Mouse (Mus musculus) limb, embryonic 13.5 days (tissue): ENCODE measurements around the gene Gprc6a. TPM values are rescaled to one million over a fixed set of nuclear protein-coding genes. Genes with fewer than 3 reads are reported as not detected.

ENCODE experiments used
- ATAC-seq: fragments of 200-750 bp; cut with Nextera tagmentation; 2 replicates; pipeline ENCODE4 v1.8.0; 2017; ENCODE audit warnings: low read depth, moderate number of reproducible peaks, moderate TSS enrichment; ENCODE audit not compliant: low FRiP score
- H3K27ac ChIP-seq: fragments of 300-500 bp; sonication (generic); 2 replicates; pipeline ENCODE4 v1.5.1; 2015; ENCODE audit warnings: inconsistent platforms, mild to moderate bottlenecking, moderate library complexity
- H3K27me3 ChIP-seq: fragments of 300-500 bp; sonication (generic); 2 replicates; pipeline ENCODE4 v1.6.1; 2015; ENCODE audit warnings: mild to moderate bottlenecking, inconsistent platforms
- H3K36me3 ChIP-seq: fragments of 300-500 bp; sonication (generic); 2 replicates; pipeline ENCODE4 v1.6.1; 2015; ENCODE audit warnings: inconsistent platforms, mild to moderate bottlenecking, moderate library complexity
- H3K4me1 ChIP-seq: fragments of 300-500 bp; sonication (generic); 2 replicates; pipeline ENCODE4 v1.6.1; 2015; ENCODE audit warnings: inconsistent platforms
- H3K4me2 ChIP-seq: fragments of 300-500 bp; sonication (generic); replicated peaks from 2 replicates; pipeline ENCODE4 v1.6.1; 2015; ENCODE audit warnings: inconsistent platforms, mild to moderate bottlenecking, moderate library complexity
- H3K4me3 ChIP-seq: fragments of 300-500 bp; sonication (generic); 2 replicates; pipeline ENCODE4 v1.5.1; 2015; ENCODE audit warnings: moderate library complexity, mild to moderate bottlenecking, inconsistent platforms
- H3K9ac ChIP-seq: fragments of 300-500 bp; sonication (generic); 2 replicates; pipeline ENCODE4 v1.6.1; 2015; ENCODE audit warnings: mild to moderate bottlenecking, inconsistent platforms
- H3K9me3 ChIP-seq: fragments of 300-500 bp; sonication (generic); 2 replicates; pipeline ENCODE4 v1.6.1; 2016; ENCODE audit warnings: inconsistent platforms
- WGBS: fragments of 180-500 bp; shearing (Covaris S2); methylation state at CpG from one replicate; pipeline ENCODE4 v1.1.7; 2015; 5-methylcytosine and 5-hydroxymethylcytosine counted together
- polyA plus RNA-seq: library from polyadenylated mRNA; unstranded; fragments of >200 nt; fragmentation: Nextera tagmentation; extraction: Ambion mirVana; gene quantifications from 2 replicates; pipeline ENCODE4 v1.2.1, GENCODE M21; 2015

Gprc6a gene
- not detected in 2 replicates for polyA plus RNA-seq

GRCm38 (mm10) chr10:51631411-51632136 lies at the start of gene Gprc6a:
Gene Gprc6a, minus strand, starts transcription at chr10:51631461.
- H3K27ac ChIP-seq = no peak within 1 kb of the TSS
- H3K9ac ChIP-seq = no peak within 1 kb of the TSS
- no peaks in the 10 kb centered on the region for H3K9me3 ChIP-seq
- H3K4me2 ChIP-seq = no peak within 1 kb of the TSS
- H3K4me3 ChIP-seq = no peak within 1 kb of the TSS
- no peaks in the 10 kb centered on the region for H3K27me3 ChIP-seq
- ATAC-seq = no peak
- no peaks in the 10 kb centered on the region for H3K4me1 ChIP-seq
- no peaks in the 10 kb centered on the region for H3K36me3 ChIP-seq
- WGBS = 72% methylated on average over 8 of the region's 8 CpGs

DNA sequence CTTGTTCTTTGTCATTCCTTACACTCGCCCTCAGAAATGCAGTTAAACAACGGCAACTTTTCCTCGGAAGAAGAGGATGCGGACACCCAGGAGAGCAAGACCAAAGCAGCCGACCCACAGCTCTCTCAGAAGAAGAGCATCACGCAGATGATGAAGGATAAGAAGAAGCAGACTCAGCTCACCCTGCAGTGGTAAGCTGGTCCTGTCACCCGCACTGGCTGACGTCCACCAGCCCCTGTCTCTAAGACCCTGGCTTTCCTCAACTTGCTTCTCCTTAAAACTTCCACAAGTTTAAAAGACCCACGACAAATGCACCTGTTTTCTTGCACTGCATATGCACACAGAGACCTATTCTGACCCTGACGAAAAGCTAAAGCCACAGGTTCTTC lies 47.0 kb upstream of the Gprc6a start:
- Histone ChIP-seq H3K4me1 (peaks cover 11% of the 10 kb centered on the region), H3K27me3 (peaks cover 37% of the 10 kb centered on the region), H3K9ac (no peak overlapping the region), H3K36me3 (no peaks in the 10 kb centered on the region), H3K4me2 (peak overlapping the region; percentile 79), H3K27ac (no peak overlapping the region), H3K9me3 (no peaks in the 10 kb centered on the region), H3K4me3 (peak overlapping the region; percentile 48)
- WGBS = 5% methylated on average over 10 of the region's 10 CpGs
- no peak for ATAC-seq

DNA sequence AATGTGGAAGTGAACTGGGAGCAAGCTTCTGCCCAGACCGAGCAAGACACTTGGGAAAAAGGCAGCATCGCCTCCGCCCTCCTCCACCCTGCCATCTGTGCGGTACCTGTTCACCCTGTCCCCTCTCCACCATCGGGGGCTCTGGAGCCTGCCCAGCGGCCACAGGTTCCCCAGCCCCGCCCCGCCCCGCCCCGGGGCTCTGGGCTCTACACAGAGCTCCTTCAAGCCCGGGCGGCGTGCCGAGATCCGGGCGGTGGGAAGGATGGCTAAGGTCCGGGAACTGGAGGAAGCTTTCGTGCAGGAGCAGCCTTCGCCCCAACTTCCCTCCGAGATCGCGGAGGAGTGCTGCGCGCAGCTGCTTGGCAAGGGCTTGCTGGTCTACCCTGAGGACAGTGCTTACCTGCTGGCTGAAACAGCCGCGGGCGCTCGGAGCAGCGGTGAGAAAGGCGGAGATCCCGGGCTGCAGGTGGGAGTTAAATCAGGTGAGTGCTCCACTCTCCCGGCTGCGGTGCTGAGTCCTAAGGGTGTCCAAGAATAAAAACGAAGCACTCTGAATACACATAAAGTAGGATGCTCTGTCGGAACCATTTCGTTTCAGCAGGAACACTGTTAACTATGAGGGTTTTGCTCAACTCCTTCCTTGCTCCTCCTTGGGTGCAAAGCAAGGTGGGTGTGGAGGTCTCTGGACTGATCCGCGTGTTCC lies 46.4 kb upstream of the Gprc6a start, which contains the start of gene Rfx6:
TSS of gene Rfx6 (plus strand) at position 209 of the 703 bp plus-strand sequence.
- 1% methylated on average over 38 of the region's 38 CpGs for WGBS
- H3K9ac ChIP-seq = peak within 1 kb of the TSS; percentile 36

GRCm38 (mm10) chr10:51672082-51672779 lies 41.0 kb upstream of the Gprc6a start:
- ATAC-seq = peak; percentile 32
- Histone ChIP-seq H3K9ac (no peak overlapping the region), H3K36me3 (no peaks in the 10 kb centered on the region), H3K9me3 (no peaks in the 10 kb centered on the region), H3K4me2 (no peak overlapping the region), H3K4me1 (peaks cover 2% of the 10 kb centered on the region; the same call in 1 of the 2 replicates), H3K4me3 (no peak overlapping the region), H3K27me3 (peaks cover 19% of the 10 kb centered on the region), H3K27ac (no peak overlapping the region)
- 47% methylated on average over 1 of the region's 1 CpGs for WGBS

More for the DNA sequence above, 46.4 kb upstream of the Gprc6a start, which contains the start of gene Rfx6:
- Histone ChIP-seq H3K9me3 (no peaks in the 10 kb centered on the region), H3K27me3 (peaks cover 37% of the 10 kb centered on the region), H3K4me1 (peaks cover 11% of the 10 kb centered on the region), H3K4me3 (peak within 1 kb of the TSS; percentile 48), H3K36me3 (no peaks in the 10 kb centered on the region), H3K27ac (no peak within 1 kb of the TSS), H3K4me2 (peak within 1 kb of the TSS; percentile 79)
- ATAC-seq = no peak

DNA sequence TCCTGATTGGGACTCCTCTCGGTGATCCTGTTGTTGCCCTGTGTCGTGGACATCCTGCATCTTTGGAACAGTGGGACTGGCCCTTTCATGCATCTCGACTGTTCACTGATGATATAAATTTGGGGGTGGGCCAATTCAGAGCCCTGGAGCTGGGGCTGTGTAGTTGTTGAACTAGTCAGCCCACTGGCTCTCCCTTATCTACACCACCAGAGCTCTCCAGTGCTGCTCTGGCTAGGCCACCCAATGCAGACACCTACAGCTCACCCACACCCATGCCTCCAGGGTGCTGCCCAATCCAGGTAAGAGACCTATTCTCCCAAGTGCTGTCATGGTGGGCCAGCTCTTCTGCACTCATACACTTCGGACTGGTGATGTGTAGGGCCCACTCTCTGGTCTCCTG lies 40.3 kb upstream of the Gprc6a start:
- Histone ChIP-seq H3K27ac (no peak overlapping the region), H3K4me3 (no peak overlapping the region), H3K9me3 (no peaks in the 10 kb centered on the region), H3K36me3 (no peaks in the 10 kb centered on the region), H3K27me3 (peaks cover 13% of the 10 kb centered on the region), H3K4me1 (no peaks in the 10 kb centered on the region), H3K4me2 (no peak overlapping the region), H3K9ac (no peak overlapping the region)
- peak; percentile 32; the same call in 1 of the 2 replicates for ATAC-seq
- 86% methylated on average over 4 of the region's 4 CpGs for WGBS

DNA sequence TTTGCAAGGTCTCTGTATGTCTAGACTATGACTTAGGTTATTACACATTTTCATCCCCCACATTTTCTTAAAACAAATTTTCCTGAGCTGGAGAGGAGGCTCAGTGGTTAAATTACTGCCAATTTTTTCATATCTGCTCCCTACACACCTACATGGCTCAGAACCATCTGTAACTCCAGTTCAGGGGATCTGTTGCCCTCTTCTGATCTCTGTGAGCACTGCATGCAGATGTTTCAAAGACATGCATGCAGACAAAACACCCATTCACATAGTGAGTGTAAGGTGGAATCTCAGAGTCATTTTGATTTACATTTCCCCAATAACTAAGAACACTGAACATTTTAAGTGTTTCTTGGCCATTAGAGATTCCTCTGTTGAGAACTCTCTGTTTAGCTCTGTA lies 38.1 kb upstream of the Gprc6a start:
- no peaks in the 10 kb centered on the region for H3K36me3 ChIP-seq
- no peak overlapping the region for H3K27ac ChIP-seq
- no peak overlapping the region for H3K4me2 ChIP-seq
- no peak overlapping the region for H3K4me3 ChIP-seq
- H3K4me1 ChIP-seq = no peaks in the 10 kb centered on the region
- ATAC-seq = no peak
- no peak overlapping the region for H3K9ac ChIP-seq
- H3K9me3 ChIP-seq = no peaks in the 10 kb centered on the region
- no peaks in the 10 kb centered on the region for H3K27me3 ChIP-seq

GRCm38 (mm10) chr10:51657324-51657723 lies 26.1 kb upstream of the Gprc6a start:
- Histone ChIP-seq H3K9ac (no peak overlapping the region), H3K27me3 (no peaks in the 10 kb centered on the region), H3K4me2 (no peak overlapping the region), H3K27ac (no peak overlapping the region), H3K36me3 (no peaks in the 10 kb centered on the region), H3K4me1 (no peaks in the 10 kb centered on the region), H3K4me3 (no peak overlapping the region), H3K9me3 (no peaks in the 10 kb centered on the region)
- no peak for ATAC-seq
- 64% methylated on average over 1 of the region's 1 CpGs for WGBS

- no peak for ATAC-seq
- H3K9me3 ChIP-seq = no peaks in the 10 kb centered on the region
- H3K27me3 ChIP-seq = no peaks in the 10 kb centered on the region
- no peak overlapping the region for H3K4me3 ChIP-seq
- no peaks in the 10 kb centered on the region for H3K36me3 ChIP-seq
- no peak overlapping the region for H3K4me2 ChIP-seq
- no peak overlapping the region for H3K27ac ChIP-seq
- no peak overlapping the region for H3K9ac ChIP-seq
- H3K4me1 ChIP-seq = no peaks in the 10 kb centered on the region
- 58% methylated on average over 3 of the region's 3 CpGs for WGBS
Observed at GRCm38 (mm10) chr10:51649506-51650221, 18.4 kb upstream of the Gprc6a start.

DNA sequence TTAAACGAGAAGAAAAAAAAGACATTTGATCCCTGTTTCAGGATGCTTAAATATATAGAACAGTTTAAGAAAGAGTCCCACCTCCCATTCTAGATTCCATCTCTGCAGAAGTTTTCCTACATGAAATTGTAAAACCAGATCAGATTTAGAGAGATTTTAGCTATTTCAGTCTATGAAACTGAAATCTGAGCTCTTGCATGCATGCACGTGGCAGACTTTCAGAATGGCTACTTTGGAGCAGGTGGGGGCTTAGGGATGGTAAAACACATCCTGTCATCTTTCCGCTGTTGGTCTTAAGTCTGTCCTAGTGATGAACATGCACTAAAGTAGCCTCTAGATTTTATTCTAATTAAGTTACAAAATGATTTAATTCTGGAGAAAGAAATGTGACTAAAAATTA lies 10.1 kb downstream of the Gprc6a start:
- no peak overlapping the region for H3K9ac ChIP-seq
- 68% methylated on average over 3 of the region's 3 CpGs for WGBS
- H3K4me3 ChIP-seq = no peak overlapping the region
- H3K27ac ChIP-seq = no peak overlapping the region
- H3K9me3 ChIP-seq = no peaks in the 10 kb centered on the region
- no peaks in the 10 kb centered on the region for H3K4me1 ChIP-seq
- H3K27me3 ChIP-seq = no peaks in the 10 kb centered on the region
- no peaks in the 10 kb centered on the region for H3K36me3 ChIP-seq
- ATAC-seq = no peak
- H3K4me2 ChIP-seq = no peak overlapping the region

- H3K4me2 ChIP-seq = no peak overlapping the region
- H3K27me3 ChIP-seq = no peaks in the 10 kb centered on the region
- WGBS = 76% methylated on average over 7 of the region's 7 CpGs
- no peak for ATAC-seq
- no peaks in the 10 kb centered on the region for H3K36me3 ChIP-seq
- H3K9me3 ChIP-seq = no peaks in the 10 kb centered on the region
- H3K4me1 ChIP-seq = no peaks in the 10 kb centered on the region
- H3K4me3 ChIP-seq = no peak overlapping the region
- no peak overlapping the region for H3K27ac ChIP-seq
- H3K9ac ChIP-seq = no peak overlapping the region
Observed at GRCm38 (mm10) chr10:51620126-51620525, 11.1 kb downstream of the Gprc6a start.

- Histone ChIP-seq H3K4me2 (no peak overlapping the region), H3K9ac (no peak overlapping the region), H3K4me3 (no peak overlapping the region), H3K27me3 (no peaks in the 10 kb centered on the region), H3K9me3 (no peaks in the 10 kb centered on the region), H3K36me3 (no peaks in the 10 kb centered on the region), H3K27ac (no peak overlapping the region), H3K4me1 (no peaks in the 10 kb centered on the region)
- ATAC-seq = no peak
- 78% methylated on average over 2 of the region's 2 CpGs for WGBS
Observed at GRCm38 (mm10) chr10:51618538-51618937, 12.7 kb downstream of the Gprc6a start.
